Mouse (Mus musculus): ENCODE measurements around the gene Abr. TPM values are rescaled to one million over a fixed set of nuclear protein-coding genes. Genes with fewer than 3 reads are reported as not detected.

Abr gene
- total and polyA plus RNA-seq, 2 experiments from 2014 or later = 87.5 to 211 TPM

- Histone ChIP-seq H3K9ac (replicated peaks; ENCODE audit: low read length) (peak overlapping the region; percentile 13; the same call in 1 of the 2 replicates), H3K4me3 (ENCODE audit: low read length) (no peak overlapping the region), H3K4me1 (ENCODE audit: insufficient read depth, low read length) (peaks cover 25% of the 10 kb centered on the region), H3K36me3 (ENCODE audit: insufficient read depth, low read length) (peaks cover 6% of the 10 kb centered on the region; the same call in 1 of the 2 replicates), H3K27ac (peak overlapping the region; percentile 78), H3K4me2 (ENCODE audit: low read depth, low read length) (no peak overlapping the region), H3K9me3 (ENCODE audit: low read length) (no peaks in the 10 kb centered on the region), H3K27me3 (ENCODE audit: insufficient read depth, low read length) (no peaks in the 10 kb centered on the region)
- WGBS = 66% methylated on average over 6 of the region's 6 CpGs
- TF ChIP-seq CTCF (IDR thresholded peaks at IDR 0.05; ENCODE audit: low read depth) = no peak
- no peak for DNase-seq (ENCODE audit: low spot score)
- ATAC-seq = no peak
Observed at GRCm38 (mm10) chr11:76429966-76430631, 192.0 kb downstream of the Abr start.

- Histone ChIP-seq H3K4me2 (ENCODE audit: low read depth, low read length) (no peak overlapping the region), H3K9me3 (ENCODE audit: low read length) (no peaks in the 10 kb centered on the region), H3K36me3 (ENCODE audit: insufficient read depth, low read length) (peaks cover 6% of the 10 kb centered on the region; the same call in 1 of the 2 replicates), H3K9ac (replicated peaks; ENCODE audit: low read length) (peak overlapping the region; percentile 13; the same call in 1 of the 2 replicates), H3K27me3 (ENCODE audit: insufficient read depth, low read length) (no peaks in the 10 kb centered on the region), H3K4me1 (ENCODE audit: insufficient read depth, low read length) (peaks cover 20% of the 10 kb centered on the region), H3K27ac (peak overlapping the region; percentile 78), H3K4me3 (ENCODE audit: low read length) (no peak overlapping the region)
- peak; percentile 79 for ATAC-seq
- WGBS = 43% methylated on average over 7 of the region's 7 CpGs
- peak; percentile 58 for DNase-seq (ENCODE audit: low spot score)
- no peak for TF ChIP-seq CTCF (IDR thresholded peaks at IDR 0.05; ENCODE audit: low read depth)
Observed at GRCm38 (mm10) chr11:76429556-76429955, 192.6 kb downstream of the Abr start.

GRCm38 (mm10) chr11:76429046-76429445, 193.1 kb downstream of the Abr start:
- H3K27me3 ChIP-seq (ENCODE audit: insufficient read depth, low read length) = no peaks in the 10 kb centered on the region
- DNase-seq (ENCODE audit: low spot score) = no peak
- peaks cover 16% of the 10 kb centered on the region; the same call in 1 of the 2 replicates for H3K4me1 ChIP-seq (ENCODE audit: insufficient read depth, low read length)
- H3K27ac ChIP-seq = peak overlapping the region; percentile 78
- H3K4me2 ChIP-seq (ENCODE audit: low read depth, low read length) = no peak overlapping the region
- no peaks in the 10 kb centered on the region for H3K9me3 ChIP-seq (ENCODE audit: low read length)
- ATAC-seq = peak; percentile 41
- H3K9ac ChIP-seq (replicated peaks; ENCODE audit: low read length) = no peak overlapping the region
- TF ChIP-seq CTCF (IDR thresholded peaks at IDR 0.05; ENCODE audit: low read depth) = peak; percentile 41
- H3K4me3 ChIP-seq (ENCODE audit: low read length) = no peak overlapping the region
- peaks cover 7% of the 10 kb centered on the region; the same call in 1 of the 2 replicates for H3K36me3 ChIP-seq (ENCODE audit: insufficient read depth, low read length)
- 48% methylated on average over 4 of the region's 4 CpGs for WGBS

GRCm38 (mm10) chr11:76427781-76428180, 194.3 kb downstream of the Abr start:
- Histone ChIP-seq H3K4me3 (ENCODE audit: low read length) (no peak overlapping the region), H3K4me2 (ENCODE audit: low read depth, low read length) (no peak overlapping the region), H3K27ac (no peak overlapping the region), H3K36me3 (ENCODE audit: insufficient read depth, low read length) (peaks cover 20% of the 10 kb centered on the region; the same call in 1 of the 2 replicates), H3K4me1 (ENCODE audit: insufficient read depth, low read length) (peaks cover 12% of the 10 kb centered on the region; the same call in 1 of the 2 replicates), H3K9me3 (ENCODE audit: low read length) (no peaks in the 10 kb centered on the region), H3K27me3 (ENCODE audit: insufficient read depth, low read length) (no peaks in the 10 kb centered on the region), H3K9ac (replicated peaks; ENCODE audit: low read length) (no peak overlapping the region)
- WGBS = 69% methylated on average over 3 of the region's 3 CpGs
- no peak for ATAC-seq
- no peak for TF ChIP-seq CTCF (IDR thresholded peaks at IDR 0.05; ENCODE audit: low read depth)
- DNase-seq (ENCODE audit: low spot score) = no peak

- DNase-seq (ENCODE audit: low spot score) (no peak), ATAC-seq (no peak)
- no peaks in the 10 kb centered on the region for H3K27me3 ChIP-seq (ENCODE audit: insufficient read depth, low read length)
- no peak for TF ChIP-seq CTCF (IDR thresholded peaks at IDR 0.05; ENCODE audit: low read depth)
- H3K4me3 ChIP-seq (ENCODE audit: low read length) = no peak overlapping the region
- no peak overlapping the region for H3K9ac ChIP-seq (replicated peaks; ENCODE audit: low read length)
- no peaks in the 10 kb centered on the region for H3K9me3 ChIP-seq (ENCODE audit: low read length)
- H3K27ac ChIP-seq = no peak overlapping the region
- H3K4me1 ChIP-seq (ENCODE audit: insufficient read depth, low read length) = peaks cover 8% of the 10 kb centered on the region; the same call in 1 of the 2 replicates
- no peak overlapping the region for H3K4me2 ChIP-seq (ENCODE audit: low read depth, low read length)
- H3K36me3 ChIP-seq (ENCODE audit: insufficient read depth, low read length) = peaks cover 27% of the 10 kb centered on the region; the same call in 1 of the 2 replicates
- 83% methylated on average over 6 of the region's 6 CpGs for WGBS
Observed at GRCm38 (mm10) chr11:76425749-76426148, 196.4 kb downstream of the Abr start.

GRCm38 (mm10) chr11:76420896-76421295, 201.2 kb downstream of the Abr start:
- DNase-seq (ENCODE audit: low spot score) (no peak), ATAC-seq (no peak)
- no peak overlapping the region for H3K4me2 ChIP-seq (ENCODE audit: low read depth, low read length)
- no peak overlapping the region for H3K4me3 ChIP-seq (ENCODE audit: low read length)
- no peaks in the 10 kb centered on the region for H3K9me3 ChIP-seq (ENCODE audit: low read length)
- no peak for TF ChIP-seq CTCF (IDR thresholded peaks at IDR 0.05; ENCODE audit: low read depth)
- H3K36me3 ChIP-seq (ENCODE audit: insufficient read depth, low read length) = peaks cover 64% of the 10 kb centered on the region
- H3K27ac ChIP-seq = no peak overlapping the region
- H3K4me1 ChIP-seq (ENCODE audit: insufficient read depth, low read length) = peaks cover 9% of the 10 kb centered on the region; the same call in 1 of the 2 replicates
- WGBS = 69% methylated on average over 4 of the region's 4 CpGs
- no peaks in the 10 kb centered on the region for H3K27me3 ChIP-seq (ENCODE audit: insufficient read depth, low read length)
- H3K9ac ChIP-seq (replicated peaks; ENCODE audit: low read length) = no peak overlapping the region

GRCm38 (mm10) chr11:76419179-76419578, 202.9 kb downstream of the Abr start:
- peaks cover 9% of the 10 kb centered on the region; the same call in 1 of the 2 replicates for H3K4me1 ChIP-seq (ENCODE audit: insufficient read depth, low read length)
- H3K27me3 ChIP-seq (ENCODE audit: insufficient read depth, low read length) = no peaks in the 10 kb centered on the region
- peak overlapping the region; percentile 65; the same call in 1 of the 2 replicates for H3K27ac ChIP-seq
- 66% methylated on average over 4 of the region's 4 CpGs for WGBS
- no peak for TF ChIP-seq CTCF (IDR thresholded peaks at IDR 0.05; ENCODE audit: low read depth)
- 0 out of 2 replicates have a peak overlapping the region, but pooled peaks have one; percentile 17 for H3K9ac ChIP-seq (replicated peaks; ENCODE audit: low read length)
- no peak overlapping the region for H3K4me2 ChIP-seq (ENCODE audit: low read depth, low read length)
- H3K36me3 ChIP-seq (ENCODE audit: insufficient read depth, low read length) = peaks cover 76% of the 10 kb centered on the region
- no peak overlapping the region for H3K4me3 ChIP-seq (ENCODE audit: low read length)
- H3K9me3 ChIP-seq (ENCODE audit: low read length) = no peaks in the 10 kb centered on the region
- DNase-seq (ENCODE audit: low spot score) (no peak), ATAC-seq (no peak)
